Mouse (Mus musculus) erythroblast, adult 5-6 weeks (primary cell): ENCODE results near the gene Tas2r130. TPM values are rescaled to one million over a fixed set of nuclear protein-coding genes. Genes with fewer than 3 reads are reported as not detected.
"Not testable (repeated sequence)": the region's sequence is repeated elsewhere in the genome, so short reads cannot be mapped to it uniquely, and the experiment has no call there.

Experiments
- ATAC-seq: replicated peaks from 2 replicates; pipeline ENCODE4 v1.8.0; 2016; ENCODE audit warnings: moderate number of reproducible peaks, mild to moderate bottlenecking, moderate TSS enrichment, inconsistent platforms; ENCODE audit not compliant: poor library complexity, low FRiP score, severe bottlenecking
- total RNA-seq, 2 experiments: library from RNA; stranded (forward) in 1 of 2; stranded (reverse) in 1 of 2; fragments of 150-400 nt in 1 of 2; fragments of 200-764, 138-1000 nt in 1 of 2; gene quantifications; 2 replicates each; pipeline versions ENCODE4 v1.2.3 to v1.2.4; 2015 to 2017; ENCODE audit warnings: low replicate concordance in 2 of 2

Tas2r130 gene
- total RNA-seq (2015; ENCODE audit: low replicate concordance) (not detected in 2 replicates), total RNA-seq (2017; ENCODE audit: low replicate concordance) (not detected in 2 replicates)

- ATAC-seq, result no peak
Measured at GRCm38 (mm10) chr6:131630812-131631211, at the start of gene Tas2r130. Gene Tas2r130, minus strand, starts transcription at chr6:131630912.

DNA sequence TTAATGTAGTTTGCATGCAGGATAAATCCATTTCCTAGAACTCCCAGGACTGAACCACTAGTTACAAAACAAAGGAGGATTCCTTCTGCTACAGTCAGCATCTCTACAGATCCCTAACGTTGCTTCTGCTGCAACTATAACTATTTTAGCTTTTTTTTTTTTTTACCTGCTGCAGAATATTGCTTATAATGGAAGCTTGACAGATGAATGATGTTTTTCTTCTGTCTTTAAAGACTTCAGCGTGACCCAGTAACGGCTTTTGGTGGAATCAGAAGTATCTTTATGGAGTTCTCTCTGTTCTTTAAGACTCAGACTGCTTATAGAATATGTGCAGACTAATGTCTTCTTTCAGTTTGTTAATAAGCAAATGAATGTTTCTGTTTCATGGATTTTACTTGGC is 48.1 kb upstream of the Tas2r130 start, which contains the start of gene Tas2r106:
TSS of gene Tas2r106 (minus strand) at position 101 of the 400 bp plus-strand sequence.
- ATAC-seq, result no peak

GRCm38 (mm10) chr6:131660049-131660448 is 29.3 kb upstream of the Tas2r130 start, which contains the start of gene Tas2r107:
Gene Tas2r107, minus strand, starts transcription at chr6:131660149.
- no peak for ATAC-seq

DNA sequence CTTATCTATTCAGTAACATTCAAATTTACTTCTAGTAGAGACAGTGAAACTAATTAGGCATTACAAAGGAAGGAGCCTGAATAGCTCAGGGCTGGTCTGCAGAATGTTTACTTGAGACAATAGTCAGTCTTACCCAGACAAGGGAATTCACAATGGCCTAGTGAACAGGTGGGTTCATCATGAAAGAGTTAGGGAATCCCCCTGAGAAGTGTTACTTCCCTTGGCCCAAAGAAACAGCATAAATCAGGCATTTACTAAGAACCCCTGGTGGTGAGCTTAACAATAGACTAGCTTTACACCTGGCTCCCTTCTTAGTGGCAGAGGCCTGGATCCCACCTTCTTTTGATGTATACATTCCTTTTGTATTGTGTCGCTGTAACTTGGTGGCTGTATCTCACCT is 20.8 kb downstream of the Tas2r130 start:
- ATAC-seq, result not testable (repeated sequence)

- ATAC-seq, result no peak
Measured at GRCm38 (mm10) chr6:131604821-131605220, 25.9 kb downstream of the Tas2r130 start.

Other genes starting within 250 kb of the Tas2r130 start
- gene Ybx3, start 242.4 kb downstream of the Tas2r130 start, total RNA-seq (2015; ENCODE audit: low replicate concordance), result 299 and 322 TPM in 2 replicates
- 366 and 388 TPM in 2 replicates for gene Ybx3, start 242.4 kb downstream of the Tas2r130 start, total RNA-seq (2017; ENCODE audit: low replicate concordance)
- not detected in 2 replicates for gene 5430401F13Rik, start 144.5 kb downstream of the Tas2r130 start, total RNA-seq (2015; ENCODE audit: low replicate concordance)
- gene 5430401F13Rik, start 144.5 kb downstream of the Tas2r130 start, total RNA-seq (2017; ENCODE audit: low replicate concordance), result not detected in 2 replicates
- not detected in 2 replicates for gene Gm6619, start 144.5 kb downstream of the Tas2r130 start, total RNA-seq (2015; ENCODE audit: low replicate concordance)
- gene Gm6619, start 144.5 kb downstream of the Tas2r130 start, total RNA-seq (2017; ENCODE audit: low replicate concordance), result not detected in 2 replicates
- not detected in 2 replicates for gene Tas2r107, start 29.2 kb upstream of the Tas2r130 start, total RNA-seq (2015; ENCODE audit: low replicate concordance)
- gene Tas2r107, start 29.2 kb upstream of the Tas2r130 start, total RNA-seq (2017; ENCODE audit: low replicate concordance), result not detected in 2 replicates
- gene Tas2r106, start 48.0 kb upstream of the Tas2r130 start, total RNA-seq (2015; ENCODE audit: low replicate concordance), result not detected in 2 replicates
- gene Tas2r106, start 48.0 kb upstream of the Tas2r130 start, total RNA-seq (2017; ENCODE audit: low replicate concordance), result not detected in 2 replicates
- not detected in 2 replicates for gene Tas2r104, start 54.8 kb upstream of the Tas2r130 start, total RNA-seq (2015; ENCODE audit: low replicate concordance)
- gene Tas2r104, start 54.8 kb upstream of the Tas2r130 start, total RNA-seq (2017; ENCODE audit: low replicate concordance), result not detected in 2 replicates
- gene Tas2r105, start 56.6 kb upstream of the Tas2r130 start, total RNA-seq (2015; ENCODE audit: low replicate concordance), result not detected in 2 replicates
- not detected in 2 replicates for gene Tas2r105, start 56.6 kb upstream of the Tas2r130 start, total RNA-seq (2017; ENCODE audit: low replicate concordance)
- gene Tas2r114, start 59.2 kb upstream of the Tas2r130 start, total RNA-seq (2015; ENCODE audit: low replicate concordance), result not detected in 2 replicates
- gene Tas2r114, start 59.2 kb upstream of the Tas2r130 start, total RNA-seq (2017; ENCODE audit: low replicate concordance), result not detected in 2 replicates